11 mouse cellular contexts compared by ENCODE assay signal in the genomic region with DNA sequence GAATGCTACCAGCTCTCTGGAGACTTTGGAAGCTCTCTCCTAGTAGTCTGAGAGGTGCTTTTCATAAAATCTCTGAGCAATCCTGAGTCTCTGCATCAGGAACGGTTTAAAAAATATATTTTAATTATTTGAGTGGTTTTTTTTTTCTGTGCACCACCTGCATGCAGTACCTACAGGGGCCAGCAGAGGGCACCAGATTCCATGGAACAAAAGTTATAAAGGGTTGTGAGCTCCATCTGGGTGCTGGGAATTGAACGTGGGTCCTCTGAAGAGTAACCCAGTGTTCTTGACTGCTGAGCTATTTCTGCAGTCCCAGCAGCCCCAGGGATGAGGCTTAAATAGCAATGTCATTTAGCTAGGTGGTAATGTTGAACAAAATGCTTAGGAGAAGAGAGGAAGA.
A peak's percentile ranks its signal among the peaks of the same experiment; 100 is the strongest.
DNase-seq lines count a peak whose midpoint lies in the region; ATAC-seq and TF ChIP-seq lines count a peak whose summit lies in the region.
"Had no signal": no experiment of that assay in that cellular context is flagged by ENCODE, and none has a peak within 500 bp of the region (broad histone marks: within the 10 kb centered on the region; RNA-seq: fewer than 3 reads in every experiment).

No protein-coding gene starts in this region.

- no peaks in the 10 kb centered on the region for H3K4me1 ChIP-seq in lung, adult 2 months (ENCODE audit: control insufficient read depth, insufficient read depth, low read length)
- H3K4me1 ChIP-seq in ES-E14 (ENCODE audit: control insufficient read depth in 2 of 2, insufficient read depth in 2 of 2, low read length in 2 of 2, poor library complexity in 1 of 2) = no peaks in the 10 kb centered on the region
- no peaks in the 10 kb centered on the region for H3K4me1 ChIP-seq in small intestine, adult 2 months (ENCODE audit: control insufficient read depth, insufficient read depth, insufficient read length, low read length)
- peaks cover 30% of the 10 kb centered on the region for H3K4me1 ChIP-seq in neural tube, embryonic 15.5 days
- peaks cover 30% of the 10 kb centered on the region for H3K4me1 ChIP-seq in hindbrain, embryonic 13.5 days (replicated peaks)

- no peak overlapping the region for H3K27ac ChIP-seq in gastrocnemius, adult 2 months
- no peak overlapping the region for H3K27ac ChIP-seq in ES-E14 (ENCODE audit: insufficient read depth, low read depth, low read length, poor library complexity, severe bottlenecking)
- H3K27ac ChIP-seq in small intestine, adult 2 months (ENCODE audit: insufficient read depth, low read depth, low read length) = no peak overlapping the region
- H3K27ac ChIP-seq in neural tube, embryonic 15.5 days (replicated peaks) = no peak overlapping the region
- H3K27ac ChIP-seq in hindbrain, embryonic 13.5 days = no peak overlapping the region
- H3K27ac ChIP-seq: embryonic facial prominence, embryonic 10.5 days; limb, embryonic 13.5 days had no signal

- no peaks in the 10 kb centered on the region for H3K9me3 ChIP-seq in ES-E14 (ENCODE audit: control insufficient read depth, insufficient read depth, low read depth, low read length)
- no peaks in the 10 kb centered on the region for H3K9me3 ChIP-seq in neural tube, embryonic 15.5 days (replicated peaks)
- H3K9me3 ChIP-seq in hindbrain, embryonic 13.5 days = peaks cover 12% of the 10 kb centered on the region

- no peak for TF ChIP-seq POLR2A in lung, adult 2 months (IDR thresholded peaks at IDR 0.05; ENCODE audit: borderline replicate concordance, extremely low read depth, low read depth, low read length)
- TF ChIP-seq POLR2A in small intestine, adult 2 months (IDR thresholded peaks at IDR 0.05; ENCODE audit: low read depth, low read length) = no peak

- in situ Hi-C loops in ES-E14 (cut with MboI; ENCODE audit: low sequenced_read_pairs in 2 of 2, unreplicated experiment in 2 of 2) = loop anchor here in 1 of 2 experiments (25.0 kb wide), 1 partner anchor 324 kb away; no protein-coding TSS in a partner anchor

- H3K27me3 ChIP-seq in small intestine, adult 2 months (ENCODE audit: control insufficient read depth, insufficient read depth, low read length) = no peaks in the 10 kb centered on the region
- no peaks in the 10 kb centered on the region for H3K27me3 ChIP-seq in neural tube, embryonic 15.5 days (replicated peaks)
- H3K27me3 ChIP-seq in hindbrain, embryonic 13.5 days = no peaks in the 10 kb centered on the region
- H3K27me3 ChIP-seq: limb, embryonic 13.5 days had no signal

- no peak overlapping the region for H3K4me2 ChIP-seq in neural tube, embryonic 15.5 days
- no peak overlapping the region for H3K4me2 ChIP-seq in hindbrain, embryonic 13.5 days
- H3K4me2 ChIP-seq: limb, embryonic 13.5 days had no signal

- DNase-seq in gastrocnemius, adult 2 months = no peak
- no peak for DNase-seq in gastrocnemius, postnatal 36 days
- no peak for DNase-seq in lung, adult 2 months
- DNase-seq in lung, postnatal 25 days (ENCODE audit: low spot score) = no peak
- DNase-seq in ES-E14 (ENCODE audit: low read depth, low spot score) = no peak

- intact Hi-C loops in gastrocnemius, adult 2 months (cut with DNase I) = no loop called here
- intact Hi-C loops in gastrocnemius, postnatal 36 days (cut with DNase I) = loop anchor here (10.0 kb wide), 1 partner anchor 141 kb away; the partner anchor contains the start of gene Gfra1

- peak; percentile 63 for TF ChIP-seq CTCF in gastrocnemius, adult 2 months (IDR thresholded peaks at IDR 0.05)
- TF ChIP-seq CTCF in lung, adult 2 months (IDR thresholded peaks at IDR 0.05; ENCODE audit: insufficient read depth, low read length) = peak; percentile 8; the same call in 1 of the 2 replicates
- peak; percentile 66; the same call in 1 of the 2 replicates for TF ChIP-seq CTCF in small intestine, adult 2 months (IDR thresholded peaks at IDR 0.05; ENCODE audit: extremely low read depth, insufficient read length, insufficient replicate concordance, low read depth, low read length)

- no peaks in the 10 kb centered on the region for H3K36me3 ChIP-seq in ES-E14 (ENCODE audit: control insufficient read depth, insufficient read depth, low read length, poor library complexity, severe bottlenecking)
- H3K36me3 ChIP-seq in small intestine, adult 2 months (ENCODE audit: control insufficient read depth, insufficient read depth, low read length) = no peaks in the 10 kb centered on the region
- no peaks in the 10 kb centered on the region for H3K36me3 ChIP-seq in neural tube, embryonic 15.5 days
- peaks cover 7% of the 10 kb centered on the region for H3K36me3 ChIP-seq in hindbrain, embryonic 13.5 days

- H3K9ac ChIP-seq in ES-E14 (ENCODE audit: insufficient read depth, low read depth, low read length, poor library complexity, severe bottlenecking) = no peak overlapping the region
- H3K9ac ChIP-seq in neural tube, embryonic 15.5 days (replicated peaks) = no peak overlapping the region
- no peak overlapping the region for H3K9ac ChIP-seq in hindbrain, embryonic 13.5 days
- H3K9ac ChIP-seq: limb, embryonic 13.5 days had no signal

- no peak for ATAC-seq in neural tube, embryonic 15.5 days (ENCODE audit: low FRiP score)
- ATAC-seq in hindbrain, embryonic 13.5 days (ENCODE audit: low FRiP score) = no peak
- ATAC-seq: forebrain, embryonic 14.5 days had no signal

- no peak overlapping the region for H3K4me3 ChIP-seq in gastrocnemius, adult 2 months
- no peak overlapping the region for H3K4me3 ChIP-seq in lung, adult 2 months (replicated peaks; ENCODE audit: extremely low read depth, low read depth, low read length)
- H3K4me3 ChIP-seq in ES-E14 (ENCODE audit: insufficient read depth in 1 of 2, low read depth in 1 of 2, low read length in 2 of 2, poor library complexity in 1 of 2, severe bottlenecking in 1 of 2) = no peak overlapping the region
- no peak overlapping the region for H3K4me3 ChIP-seq in small intestine, adult 2 months (ENCODE audit: low read depth, low read length)
- H3K4me3 ChIP-seq in neural tube, embryonic 15.5 days (replicated peaks) = no peak overlapping the region
- no peak overlapping the region for H3K4me3 ChIP-seq in hindbrain, embryonic 13.5 days
- H3K4me3 ChIP-seq: embryonic facial prominence, embryonic 10.5 days; limb, embryonic 13.5 days had no signal

- 84% methylated on average over 2 of the region's 2 CpGs for WGBS in lung, adult 2 months
- WGBS in small intestine, adult 2 months = 84% methylated on average over 2 of the region's 2 CpGs
- 89% methylated on average over 2 of the region's 2 CpGs for WGBS in neural tube, embryonic 15.5 days
- WGBS in hindbrain, embryonic 13.5 days = 93% methylated on average over 2 of the region's 2 CpGs

TF ChIP-seq in ES-E14, 5 proteins besides CTCF, POLR2A, EP300 and RAD21:
- TF ChIP-seq HCFC1 (IDR thresholded peaks at IDR 0.05; ENCODE audit: borderline replicate concordance, insufficient read depth, low read length) (no peak), ZC3H11A (IDR thresholded peaks at IDR 0.05; ENCODE audit: borderline replicate concordance, low read depth, low read length) (peak; percentile 51; the same call in 1 of the 2 replicates), ZNF384 (IDR thresholded peaks at IDR 0.05; ENCODE audit: low read depth, low read length) (peak; percentile 62)

Comparison
In these comparisons a context has a peak if more than half of its experiments do, and no peak if none do; other contexts are left out.
1. CTCF ChIP-seq: peak in every context shown above with its lines; median percentile 66 in small intestine, adult 2 months; 63 in gastrocnemius, adult 2 months; 8 in lung, adult 2 months.